Mouse (Mus musculus): Measurements from ENCODE around the gene Erich3. TPM values are rescaled to one million over a fixed set of nuclear protein-coding genes. Genes with fewer than 3 reads are reported as not detected.

Gene Erich3
- total and polyA plus RNA-seq, 3 experiments = 0.42 to 2.3 (median 1.9) TPM

- in situ Hi-C loops (cut with MboI; ENCODE audit: low pct_ligation_motif_present, low pct_unique_long_range_greater_than_20kb, low sequenced_read_pairs) (no loop called here), dilution Hi-C loops (cut with MboI; ENCODE audit: extremely low pct_ligation_motif_present, extremely low pct_unique_long_range_greater_than_20kb, low sequenced_read_pairs) (no loop called here)
- Histone ChIP-seq H3K9ac (ENCODE audit: insufficient read depth, low read depth) (no peak overlapping the region), H3K4me1 (ENCODE audit: control insufficient read depth in 1 of 2, insufficient read depth in 2 of 2) (peaks cover 0 to 28% of the 10 kb centered on the region in 2 experiments; a peak in 2 of 4 replicates), H3K9me3 (replicated peaks; ENCODE audit: low read length) (peaks cover 5% of the 10 kb centered on the region), H3K4me2 (ENCODE audit: insufficient read depth, low read depth, poor library complexity, severe bottlenecking) (peak overlapping the region; percentile 18; the same call in 1 of the 2 replicates), H3K36me3 (replicated peaks in 1 of 2; ENCODE audit: control insufficient read depth in 1 of 2, insufficient read depth in 1 of 2, low read length in 1 of 2) (no peaks in the 10 kb centered on the region), H3K27me3 (replicated peaks) (no peaks in the 10 kb centered on the region), H3K79me2 (replicated peaks; ENCODE audit: control insufficient read depth, extremely low read depth, insufficient read depth, poor library complexity, severe bottlenecking) (no peaks in the 10 kb centered on the region), H3K27ac (ENCODE audit: insufficient read depth, low read depth) (no peak overlapping the region), H3K4me3 (replicated peaks in 1 of 3; ENCODE audit: low read depth in 2 of 3, low read length in 2 of 3, poor library complexity in 1 of 3) (peak overlapping the region in 1 of 3 experiments; percentile 38)
- DNase-seq (ENCODE audit: extremely low read depth) = no peak
- TF ChIP-seq MEF2A (IDR thresholded peaks at IDR 0.05; ENCODE audit: borderline replicate concordance, low read depth, low read length) (no peak), IRF4 (IDR thresholded peaks at IDR 0.05; ENCODE audit: low read depth, low read length) (no peak), TBP (conservative IDR thresholded peaks at IDR 0.05; ENCODE audit: low read depth, low read length) (no peak), POLR2AphosphoS2 (IDR thresholded peaks at IDR 0.05; ENCODE audit: low read depth, low read length) (no peak), MAX (IDR thresholded peaks at IDR 0.05; ENCODE audit: low read length) (no peak), SMC3 (IDR thresholded peaks at IDR 0.05; ENCODE audit: low read depth, low read length) (no peak), NELFE (IDR thresholded peaks at IDR 0.05; ENCODE audit: low read depth, low read length) (no peak), ELF1 (IDR thresholded peaks at IDR 0.05; ENCODE audit: low read depth, low read length) (no peak), BHLHE40 (IDR thresholded peaks at IDR 0.05; ENCODE audit: low read depth, low read length) (no peak), KAT2A (IDR thresholded peaks at IDR 0.05; ENCODE audit: insufficient replicate concordance, low read length) (no peak), TCF12 (IDR thresholded peaks at IDR 0.05; ENCODE audit: low read depth, low read length) (no peak), MAFK (IDR thresholded peaks at IDR 0.05; ENCODE audit: insufficient replicate concordance, low read length) (no peak)
Measured at GRCm38 (mm10) chr3:154764115-154764514, 100.5 kb downstream of the Erich3 start.

GRCm38 (mm10) chr3:154766321-154766720 lies 102.7 kb downstream of the Erich3 start:
- dilution Hi-C loops (cut with MboI; ENCODE audit: extremely low pct_ligation_motif_present, extremely low pct_unique_long_range_greater_than_20kb, low sequenced_read_pairs) (no loop called here), in situ Hi-C loops (cut with MboI; ENCODE audit: low pct_ligation_motif_present, low pct_unique_long_range_greater_than_20kb, low sequenced_read_pairs) (no loop called here)
- TF ChIP-seq MYC (IDR thresholded peaks at IDR 0.05; ENCODE audit: low read depth, low read length) (no peak), NRF1 (IDR thresholded peaks at IDR 0.05; ENCODE audit: low read depth, low read length) (no peak), POLR2A (IDR thresholded peaks at IDR 0.05; ENCODE audit: low read depth, low read length) (no peak), JUN (IDR thresholded peaks at IDR 0.05; ENCODE audit: insufficient read depth, low read depth, low read length) (no peak), USF1 (IDR thresholded peaks at IDR 0.05; ENCODE audit: low read depth, low read length) (no peak), MAZ (IDR thresholded peaks at IDR 0.05; ENCODE audit: low read depth, low read length) (no peak), KAT2A (IDR thresholded peaks at IDR 0.05; ENCODE audit: insufficient replicate concordance, low read length) (no peak)
- DNase-seq (ENCODE audit: extremely low read depth) = no peak
- H3K4me1 ChIP-seq (ENCODE audit: control insufficient read depth in 1 of 2, insufficient read depth in 2 of 2) = peaks cover 0 to 42% of the 10 kb centered on the region in 2 experiments; a peak in 2 of 4 replicates
- H3K79me2 ChIP-seq (replicated peaks; ENCODE audit: control insufficient read depth, extremely low read depth, insufficient read depth, poor library complexity, severe bottlenecking) = no peaks in the 10 kb centered on the region
- H3K36me3 ChIP-seq (replicated peaks in 1 of 2; ENCODE audit: control insufficient read depth in 1 of 2, insufficient read depth in 1 of 2, low read length in 1 of 2) = no peaks in the 10 kb centered on the region
- H3K27ac ChIP-seq (ENCODE audit: insufficient read depth, low read depth) = no peak overlapping the region
- no peaks in the 10 kb centered on the region for H3K9me3 ChIP-seq (replicated peaks; ENCODE audit: low read length)
- H3K27me3 ChIP-seq (replicated peaks) = no peaks in the 10 kb centered on the region
- H3K4me2 ChIP-seq (ENCODE audit: insufficient read depth, low read depth, poor library complexity, severe bottlenecking) = no peak overlapping the region
- no peak overlapping the region for H3K4me3 ChIP-seq (replicated peaks in 1 of 3; ENCODE audit: low read depth in 2 of 3, low read length in 2 of 3, poor library complexity in 1 of 3)
- H3K9ac ChIP-seq (ENCODE audit: insufficient read depth, low read depth) = no peak overlapping the region

All from CH12.LX (cell line).